Mouse (Mus musculus): Measurements from ENCODE around the gene Serpini1. TPM values are rescaled to one million over a fixed set of nuclear protein-coding genes. Genes with fewer than 3 reads are reported as not detected.

The Serpini1 gene
- polyA plus RNA-seq, 2 experiments = 0.11 to 0.50 TPM

DNA sequence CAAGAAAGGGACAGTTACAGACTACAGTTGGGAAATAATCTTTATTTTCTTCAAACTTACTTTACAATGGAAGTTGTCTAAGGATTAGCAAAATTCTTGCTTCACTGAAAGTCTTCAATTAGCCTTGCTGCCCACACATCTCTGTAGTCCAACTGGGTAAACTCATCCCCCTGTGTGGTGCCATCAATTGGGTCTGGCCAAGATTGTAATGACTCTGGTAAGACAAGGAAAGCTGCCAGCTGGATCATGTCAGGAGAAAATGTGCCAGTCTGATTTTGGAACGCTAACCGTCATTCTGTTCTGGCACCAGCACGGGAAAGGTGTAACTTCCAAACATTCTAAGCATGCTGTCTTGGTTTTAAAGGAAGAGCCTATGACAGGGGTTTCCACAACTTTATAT lies 25.9 kb downstream of the Serpini1 start:
- H3K4me2 ChIP-seq (ENCODE audit: low read depth) = no peak overlapping the region
- TF ChIP-seq CTCF (IDR thresholded peaks at IDR 0.05; ENCODE audit: low read depth) (no peak), EP300 (IDR thresholded peaks at IDR 0.05; ENCODE audit: low read depth) (no peak)
- no peak for DNase-seq (ENCODE audit: low read depth in 3 of 3, low spot score in 3 of 3)
- H3K36me3 ChIP-seq (replicated peaks; ENCODE audit: control insufficient read depth, insufficient read depth, low read depth) = no peaks in the 10 kb centered on the region
- WGBS (ENCODE audit: insufficient replicate concordance) = 84% methylated on average over 3 of the region's 3 CpGs
- no peaks in the 10 kb centered on the region for H3K27me3 ChIP-seq (ENCODE audit: control insufficient read depth, insufficient read depth, low read length)
- H3K9me3 ChIP-seq (ENCODE audit: control insufficient read depth, low read length) = no peaks in the 10 kb centered on the region
- no peak overlapping the region for H3K9ac ChIP-seq (replicated peaks)
- ATAC-seq (ENCODE audit: insufficient read depth) = no peak
- H3K4me1 ChIP-seq (replicated peaks; ENCODE audit: control insufficient read depth in 2 of 2, insufficient read depth in 2 of 2, low read length in 1 of 2) = no peaks in the 10 kb centered on the region
- no peak overlapping the region for H3K4me3 ChIP-seq (ENCODE audit: insufficient read depth in 1 of 2, low read depth in 2 of 2, low read length in 2 of 2)
- H3K27ac ChIP-seq = no peak overlapping the region

DNA sequence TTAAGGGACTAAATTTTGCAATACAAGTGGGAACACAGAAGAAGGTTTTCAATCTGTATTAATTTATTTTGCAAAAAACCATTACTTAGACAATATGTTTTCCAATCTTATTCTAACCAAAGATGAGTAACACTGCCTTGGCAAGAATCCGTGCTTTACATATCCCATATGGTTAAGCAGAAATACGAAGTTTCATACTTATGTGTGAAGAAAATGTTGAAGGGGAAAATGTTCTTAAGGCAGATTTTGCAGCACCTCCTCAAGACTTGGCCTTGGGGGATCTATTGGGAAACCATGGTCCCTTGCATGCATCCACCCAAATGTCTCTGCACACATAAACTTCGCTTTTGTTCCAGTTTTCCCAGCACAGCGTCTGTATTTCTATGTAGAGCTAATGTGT lies 27.6 kb downstream of the Serpini1 start:
- Histone ChIP-seq H3K4me3 (ENCODE audit: insufficient read depth in 1 of 2, low read depth in 2 of 2, low read length in 2 of 2) (no peak overlapping the region), H3K9ac (replicated peaks) (no peak overlapping the region), H3K36me3 (replicated peaks; ENCODE audit: control insufficient read depth, insufficient read depth, low read depth) (no peaks in the 10 kb centered on the region), H3K4me1 (replicated peaks; ENCODE audit: control insufficient read depth in 2 of 2, insufficient read depth in 2 of 2, low read length in 1 of 2) (no peaks in the 10 kb centered on the region), H3K4me2 (ENCODE audit: low read depth) (no peak overlapping the region), H3K9me3 (ENCODE audit: control insufficient read depth, low read length) (no peaks in the 10 kb centered on the region), H3K27me3 (ENCODE audit: control insufficient read depth, insufficient read depth, low read length) (no peaks in the 10 kb centered on the region), H3K27ac (no peak overlapping the region)
- no peak for DNase-seq (ENCODE audit: low read depth in 3 of 3, low spot score in 3 of 3)
- no peak for TF ChIP-seq CTCF (IDR thresholded peaks at IDR 0.05; ENCODE audit: low read depth)
- no peak for TF ChIP-seq EP300 (IDR thresholded peaks at IDR 0.05; ENCODE audit: low read depth)
- ATAC-seq (ENCODE audit: insufficient read depth) = no peak
- 62% methylated on average over 4 of the region's 4 CpGs for WGBS (ENCODE audit: insufficient replicate concordance)

DNA sequence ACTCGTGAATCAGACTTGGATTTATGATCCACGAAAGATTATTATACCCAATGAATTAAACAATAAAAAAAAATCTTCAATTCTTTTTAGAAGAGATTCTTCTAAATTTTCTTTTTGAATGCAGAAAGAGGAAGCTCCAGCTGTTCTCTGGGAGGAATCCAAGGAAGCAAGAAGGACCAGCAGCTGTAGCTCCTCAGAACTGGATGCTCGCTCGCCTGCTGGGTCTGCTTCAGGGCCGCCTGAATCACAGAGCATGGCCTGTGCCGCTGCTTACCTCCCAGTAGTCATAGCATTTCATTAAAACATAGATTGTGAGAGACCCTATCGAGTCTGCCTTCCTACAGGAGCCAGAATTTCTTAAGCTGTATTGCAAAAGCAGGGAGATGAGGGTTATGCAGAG lies 53.7 kb downstream of the Serpini1 start:
- Histone ChIP-seq H3K4me3 (ENCODE audit: insufficient read depth in 1 of 2, low read depth in 2 of 2, low read length in 2 of 2) (no peak overlapping the region), H3K27me3 (ENCODE audit: control insufficient read depth, insufficient read depth, low read length) (no peaks in the 10 kb centered on the region), H3K9me3 (ENCODE audit: control insufficient read depth, low read length) (no peaks in the 10 kb centered on the region), H3K4me1 (replicated peaks; ENCODE audit: control insufficient read depth in 2 of 2, insufficient read depth in 2 of 2, low read length in 1 of 2) (no peaks in the 10 kb centered on the region), H3K4me2 (ENCODE audit: low read depth) (no peak overlapping the region), H3K36me3 (replicated peaks; ENCODE audit: control insufficient read depth, insufficient read depth, low read depth) (no peaks in the 10 kb centered on the region), H3K9ac (replicated peaks) (no peak overlapping the region), H3K27ac (no peak overlapping the region)
- ATAC-seq (ENCODE audit: insufficient read depth) (no peak), DNase-seq (ENCODE audit: low read depth in 3 of 3, low spot score in 3 of 3) (no peak)
- 56% methylated on average over 7 of the region's 7 CpGs for WGBS (ENCODE audit: insufficient replicate concordance)
- TF ChIP-seq EP300 (IDR thresholded peaks at IDR 0.05; ENCODE audit: low read depth) = no peak
- TF ChIP-seq CTCF (IDR thresholded peaks at IDR 0.05; ENCODE audit: low read depth) = no peak

DNA sequence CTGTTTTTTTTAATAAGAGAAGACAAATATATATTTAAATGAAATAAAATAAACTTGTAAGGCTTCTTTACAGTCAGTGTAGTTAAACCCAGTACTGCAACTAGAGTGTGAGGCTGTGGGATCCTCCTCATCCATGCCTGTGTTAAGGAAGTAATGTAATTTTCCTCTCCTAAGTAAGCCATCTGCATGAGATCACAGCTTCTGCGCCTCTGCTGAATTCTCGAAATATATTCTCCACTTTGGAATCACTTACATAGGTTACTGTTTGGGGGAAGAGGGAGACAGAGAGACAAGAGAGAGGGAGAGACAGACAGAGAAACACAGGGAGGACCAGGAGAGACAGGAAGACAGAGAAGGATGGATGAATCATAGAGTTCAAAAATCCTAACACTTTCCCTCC lies 67.3 kb downstream of the Serpini1 start:
- Histone ChIP-seq H3K27ac (no peak overlapping the region), H3K4me3 (ENCODE audit: insufficient read depth in 1 of 2, low read depth in 2 of 2, low read length in 2 of 2) (no peak overlapping the region), H3K9me3 (ENCODE audit: control insufficient read depth, low read length) (no peaks in the 10 kb centered on the region), H3K4me2 (ENCODE audit: low read depth) (no peak overlapping the region), H3K4me1 (replicated peaks; ENCODE audit: control insufficient read depth in 2 of 2, insufficient read depth in 2 of 2, low read length in 1 of 2) (no peaks in the 10 kb centered on the region), H3K36me3 (replicated peaks; ENCODE audit: control insufficient read depth, insufficient read depth, low read depth) (no peaks in the 10 kb centered on the region), H3K9ac (replicated peaks) (no peak overlapping the region), H3K27me3 (ENCODE audit: control insufficient read depth, insufficient read depth, low read length) (no peaks in the 10 kb centered on the region)
- ATAC-seq (ENCODE audit: insufficient read depth) (no peak), DNase-seq (ENCODE audit: low read depth in 3 of 3, low spot score in 3 of 3) (no peak)
- WGBS (ENCODE audit: insufficient replicate concordance) = 50% methylated on average over 2 of the region's 2 CpGs
- TF ChIP-seq CTCF (IDR thresholded peaks at IDR 0.05; ENCODE audit: low read depth) = no peak

DNA sequence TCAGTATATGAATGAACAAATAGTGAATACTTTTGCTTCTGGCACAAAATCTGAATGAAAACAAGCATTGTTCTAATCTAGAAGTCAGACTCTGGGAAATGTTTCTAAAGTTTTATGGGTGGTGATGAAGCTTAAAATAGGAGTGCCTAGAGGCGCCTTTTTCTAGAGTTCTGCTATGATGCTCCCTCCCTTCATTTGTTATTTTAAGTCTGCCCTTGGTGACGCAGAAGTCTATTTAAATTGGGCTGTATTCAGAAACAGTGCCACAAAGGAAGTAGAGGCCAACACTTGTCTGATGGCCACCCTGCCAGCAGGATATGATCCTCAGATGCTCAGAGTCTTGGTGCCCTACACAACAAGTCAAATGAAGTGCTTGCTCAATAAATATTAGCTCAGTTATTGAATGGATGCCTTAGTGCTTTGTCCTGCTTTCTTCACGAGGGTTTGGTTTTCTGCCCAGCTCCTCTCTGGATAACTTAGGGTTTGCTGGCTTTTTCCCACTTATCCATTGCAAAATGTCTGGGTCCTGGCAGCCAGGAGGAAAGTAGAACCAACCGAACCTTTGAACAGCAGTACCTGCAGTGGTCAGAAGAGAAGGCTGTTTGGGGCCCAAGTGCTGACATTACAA lies 73.8 kb downstream of the Serpini1 start:
- Histone ChIP-seq H3K9ac (replicated peaks) (no peak overlapping the region), H3K4me3 (ENCODE audit: insufficient read depth in 1 of 2, low read depth in 2 of 2, low read length in 2 of 2) (no peak overlapping the region), H3K4me2 (ENCODE audit: low read depth) (no peak overlapping the region), H3K9me3 (ENCODE audit: control insufficient read depth, low read length) (no peaks in the 10 kb centered on the region), H3K27ac (no peak overlapping the region), H3K27me3 (ENCODE audit: control insufficient read depth, insufficient read depth, low read length) (no peaks in the 10 kb centered on the region), H3K4me1 (replicated peaks; ENCODE audit: control insufficient read depth in 2 of 2, insufficient read depth in 2 of 2, low read length in 1 of 2) (no peaks in the 10 kb centered on the region), H3K36me3 (replicated peaks; ENCODE audit: control insufficient read depth, insufficient read depth, low read depth) (no peaks in the 10 kb centered on the region)
- ATAC-seq (ENCODE audit: insufficient read depth) (no peak), DNase-seq (ENCODE audit: low read depth in 3 of 3, low spot score in 3 of 3) (no peak)
- WGBS (ENCODE audit: insufficient replicate concordance) = 54% methylated on average over 4 of the region's 4 CpGs
- TF ChIP-seq EP300 (IDR thresholded peaks at IDR 0.05; ENCODE audit: low read depth) (no peak), CTCF (IDR thresholded peaks at IDR 0.05; ENCODE audit: low read depth) (no peak)
